Mouse (Mus musculus) olfactory bulb, adult 2 months (tissue): ENCODE data around the gene Itpkc.
A peak's percentile ranks its signal among the peaks of the same experiment; 100 is the strongest.

Experiments
- CTCF ChIP-seq: fragments of 200-500 bp; IDR thresholded peaks from 2 replicates; pipeline ENCODE4 v1.5.1; 2012; ENCODE audit warnings: low read depth, mild to moderate bottlenecking, low read length, moderate library complexity; ENCODE audit not compliant: insufficient read depth
- POLR2A ChIP-seq: fragments of 200-500 bp; IDR thresholded peaks from 2 replicates; pipeline ENCODE4 v1.6.1; 2012; ENCODE audit warnings: mild to moderate bottlenecking, low read depth, low read length, moderate library complexity; ENCODE audit not compliant: insufficient read depth

DNA sequence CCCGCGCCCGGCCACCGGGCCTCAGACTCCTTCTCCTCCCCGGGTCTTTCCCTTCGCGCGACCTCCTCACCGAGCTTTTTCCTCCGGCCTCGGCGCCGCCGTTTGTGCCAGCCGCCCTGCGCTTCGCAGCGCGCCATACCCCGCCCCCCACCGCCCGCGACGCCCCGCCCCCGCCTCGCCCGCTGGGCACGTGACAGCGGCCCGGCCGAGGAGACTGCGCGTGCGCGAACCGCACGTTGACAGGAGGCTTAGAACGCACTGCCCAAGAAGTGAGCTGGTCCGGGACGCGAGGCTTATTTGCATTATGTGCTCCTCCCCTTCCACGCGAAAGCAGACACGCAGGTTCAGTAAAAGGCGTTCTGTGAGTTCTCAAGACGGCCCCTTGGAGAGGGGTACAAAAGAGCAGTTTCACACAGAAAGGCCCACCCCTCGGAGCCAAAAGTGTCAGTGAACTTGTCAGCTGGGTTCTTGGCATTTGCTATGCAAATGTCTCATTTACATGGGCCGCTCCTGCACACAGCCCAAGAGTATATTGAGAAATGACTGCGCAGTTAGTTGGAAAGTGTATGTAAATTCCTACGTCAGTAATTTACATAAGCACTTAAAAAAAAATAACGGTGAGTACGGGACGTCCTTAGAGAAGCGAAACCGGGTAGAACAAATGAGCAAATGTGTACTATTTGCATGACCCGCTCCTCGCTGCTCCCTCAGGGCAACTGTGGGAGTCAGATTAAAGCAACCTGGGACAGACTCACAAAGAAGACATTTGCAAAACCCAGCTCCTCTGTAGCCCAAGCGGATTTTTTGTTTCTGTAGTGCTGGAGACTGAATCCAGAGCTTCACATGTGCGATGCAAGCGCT is 61.6 kb downstream of the Itpkc start, which contains the start of gene Egln2:
- peak; percentile 67; the same call in 1 of the 2 replicates for TF ChIP-seq POLR2A
- TF ChIP-seq CTCF = no peak
